Mouse (Mus musculus): Measurements from ENCODE around the gene Hhat.

- TF ChIP-seq EP300 (IDR thresholded peaks at IDR 0.05; ENCODE audit: insufficient read depth, low read depth, low read length) = no peak
- no peak for TF ChIP-seq CTCF (IDR thresholded peaks at IDR 0.05)
- no peak for TF ChIP-seq POLR2A (IDR thresholded peaks at IDR 0.05; ENCODE audit: insufficient read depth, low read depth, low read length)
Observed at GRCm38 (mm10) chr1:192525711-192526350, 245.2 kb downstream of the Hhat start.
